Mouse (Mus musculus) layer of hippocampus, adult 8-10 months (tissue): ENCODE measurements around the gene Rps2. TPM values are rescaled to one million over a fixed set of nuclear protein-coding genes. Genes with fewer than 3 reads are reported as not detected.
"Not testable (repeated sequence)": the region's sequence is repeated elsewhere in the genome, so short reads cannot be mapped to it uniquely, and the experiment has no call there.

Source experiments
- DNase-seq, 2 experiments: peaks; one replicate each; pipeline ENCODE4 v3.0.0; 2022; ENCODE audit warnings: low spot score in 2 of 2
- total RNA-seq, 4 experiments: library from RNA; stranded (reverse); gene quantifications; 2 replicates each; pipeline ENCODE4 v1.2.4; 2022

Rps2 gene
- 100 to 1,000 TPM; 282 to 365 (median 323) TPM for total RNA-seq

DNA sequence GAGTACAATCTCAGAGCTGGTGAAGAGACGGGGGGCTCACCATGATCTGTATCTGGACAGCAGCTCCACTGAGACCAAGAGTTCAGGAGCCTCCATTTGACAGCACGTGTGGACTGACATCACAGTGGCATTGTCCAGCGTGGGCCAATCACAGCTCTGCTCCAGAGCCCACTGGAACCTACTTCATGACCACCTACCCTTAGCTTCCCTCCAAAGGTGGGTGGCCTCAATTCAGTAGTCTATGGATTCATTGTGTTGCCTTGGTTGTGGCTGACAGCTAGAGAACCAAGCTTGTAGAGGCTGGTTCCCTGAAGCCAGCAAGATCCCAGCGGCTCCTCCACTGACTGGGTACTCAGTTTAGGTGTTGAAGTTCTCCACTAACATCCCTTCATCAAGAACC is at the start of gene Rps2, which contains the start of gene Rnf151:
Rps2 (plus strand) TSS at position 174 of the 400 bp plus-strand sequence.
Rnf151 (minus strand) TSS at position 121 of the 400 bp plus-strand sequence.
- DNase-seq, result peak in 1 of 2 experiments; percentile 9

DNA sequence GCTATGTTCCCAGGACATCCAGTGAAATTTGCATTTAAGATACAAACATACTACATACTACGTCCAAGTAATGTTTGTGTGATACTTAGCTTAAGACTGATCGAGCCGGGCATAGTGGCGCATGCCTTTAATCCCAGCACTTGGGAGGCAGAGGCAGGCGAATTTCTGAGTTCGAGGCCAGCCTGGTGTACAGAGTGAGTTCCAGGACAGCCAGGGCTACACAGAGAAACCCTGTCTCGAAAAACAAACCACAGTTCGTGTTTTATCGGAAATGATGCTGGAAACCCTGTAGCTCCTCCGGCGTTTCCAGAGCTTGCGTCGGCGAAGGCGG is 48.7 kb upstream of the Rps2 start:
- DNase-seq, result not testable (repeated sequence)

DNA sequence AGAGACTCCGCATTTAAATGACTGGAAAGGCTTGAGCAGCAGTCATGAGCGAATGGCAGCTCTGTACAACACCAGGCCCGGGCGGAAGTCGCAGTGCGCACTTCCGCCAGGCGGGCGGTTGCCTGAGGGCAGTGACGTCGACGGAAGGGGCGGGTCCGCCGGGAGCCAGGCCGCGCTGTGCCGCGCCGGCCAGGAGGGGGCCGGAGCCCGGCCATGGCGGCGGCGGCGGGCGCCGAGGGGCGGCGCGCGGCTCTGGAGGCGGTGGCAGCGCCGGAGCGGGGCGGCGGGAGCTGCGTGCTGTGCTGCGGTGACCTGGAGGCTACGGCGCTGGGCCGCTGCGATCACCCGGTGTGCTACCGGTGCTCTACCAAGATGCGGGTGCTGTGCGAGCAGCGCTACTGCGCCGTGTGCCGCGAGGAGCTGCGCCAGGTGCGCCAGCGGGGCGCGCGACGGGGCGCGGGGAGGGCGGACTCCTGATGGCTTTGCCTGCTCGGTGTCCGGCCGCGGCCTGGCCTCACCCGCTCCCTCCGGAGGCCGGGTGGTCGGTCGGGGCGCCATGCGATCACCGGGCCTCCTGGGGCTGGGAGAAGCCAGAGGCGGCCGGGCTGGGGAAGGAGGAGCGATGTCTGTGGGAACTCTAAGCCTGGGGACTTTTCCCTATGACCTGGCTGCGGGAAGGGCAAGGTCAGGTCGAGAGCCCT is 48.2 kb upstream of the Rps2 start, which contains the start of gene Zfp598:
Zfp598 (plus strand) TSS at position 143 of the 701 bp plus-strand sequence.
- DNase-seq, result peak; percentile 84 to 92

DNA sequence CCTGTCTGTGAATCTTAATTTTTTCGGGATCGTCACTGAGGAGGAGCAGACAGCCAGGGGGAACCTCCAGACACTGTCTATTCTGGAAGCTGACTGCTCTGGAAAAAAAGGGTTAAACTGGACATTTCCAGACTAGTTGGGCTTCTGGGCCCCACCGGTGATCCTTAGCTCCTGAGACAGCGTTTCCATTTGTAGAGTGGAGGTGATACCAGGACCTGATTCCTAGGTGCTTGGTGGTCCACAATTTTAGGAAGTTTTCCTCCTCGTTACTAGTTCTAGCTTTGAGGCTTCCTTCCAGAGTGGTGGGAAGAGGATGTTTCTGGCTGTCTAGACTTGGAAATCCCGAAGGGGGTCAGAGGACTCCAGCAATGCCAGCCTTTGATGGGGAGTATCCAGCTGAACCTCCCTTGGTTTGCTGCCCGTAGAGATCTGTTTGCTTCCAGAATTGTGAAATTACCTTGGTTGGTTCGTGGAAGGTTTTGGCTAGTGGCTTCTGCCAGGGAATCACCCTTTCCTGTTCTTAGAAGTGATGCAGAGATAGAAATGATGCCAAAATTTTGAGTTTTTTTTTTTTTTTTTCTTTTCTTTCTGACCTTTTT is 47.6 kb upstream of the Rps2 start:
- no peak for DNase-seq

DNA sequence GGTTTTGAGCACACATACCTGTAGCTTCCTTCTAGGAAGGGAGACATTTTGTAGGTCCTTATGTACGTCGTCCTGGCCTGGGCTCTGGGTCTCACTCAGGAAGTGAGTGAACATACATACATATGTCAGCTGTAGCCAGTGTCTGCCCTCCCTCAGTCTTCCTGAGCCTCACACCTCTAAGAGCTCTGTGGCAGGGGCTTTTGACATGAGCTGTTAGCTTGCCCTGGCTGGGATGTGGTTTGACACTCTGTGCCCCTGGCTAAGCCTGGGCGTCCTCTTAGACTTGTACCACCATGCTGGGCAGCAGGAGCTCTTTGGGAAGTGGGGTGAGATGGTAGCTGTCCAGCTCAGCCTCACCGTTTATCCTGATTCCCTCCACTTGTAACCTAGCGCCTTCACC is 46.6 kb upstream of the Rps2 start:
- no peak for DNase-seq

DNA sequence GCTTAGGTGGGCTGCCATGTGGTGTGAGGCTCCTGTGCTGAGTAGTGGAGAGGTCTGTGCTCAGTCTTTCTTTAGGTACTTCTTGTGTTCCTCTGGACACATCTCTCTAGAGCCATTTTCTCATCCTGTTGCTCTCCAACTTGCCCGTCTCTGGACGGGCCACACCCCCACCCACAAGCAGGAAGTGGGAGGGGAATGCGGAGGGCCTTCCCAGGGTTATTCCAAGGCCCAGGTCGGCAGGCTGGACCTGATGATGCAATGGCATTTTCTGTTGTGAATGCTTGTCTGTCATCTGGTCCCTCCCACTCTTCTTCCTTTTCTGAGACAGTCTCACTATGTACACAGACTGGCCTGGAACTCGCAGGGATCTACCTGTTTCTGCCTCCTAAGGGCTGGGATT is 45.8 kb upstream of the Rps2 start:
- no peak for DNase-seq

DNA sequence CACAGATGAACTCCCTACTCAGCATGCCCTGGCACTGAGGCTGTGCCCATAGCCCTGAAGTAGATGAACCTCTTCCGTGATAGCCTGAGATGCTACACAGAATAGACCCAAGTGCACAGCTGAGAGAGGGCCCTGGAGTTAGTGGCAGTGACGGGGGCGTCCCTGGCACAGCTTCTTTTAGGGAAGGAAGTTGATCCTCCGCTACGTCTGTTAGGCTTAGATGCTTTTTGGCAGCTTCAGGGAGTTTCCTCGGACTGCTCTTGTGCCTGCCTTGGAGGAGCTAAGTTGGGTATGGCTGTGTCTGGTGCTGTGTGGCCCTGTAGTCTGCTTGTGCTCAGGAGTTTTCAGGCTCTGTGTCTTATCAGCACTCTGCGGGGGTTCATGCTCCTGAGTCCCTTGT is 43.6 kb upstream of the Rps2 start:
- peak in 1 of 2 experiments; percentile 58 for DNase-seq

DNA sequence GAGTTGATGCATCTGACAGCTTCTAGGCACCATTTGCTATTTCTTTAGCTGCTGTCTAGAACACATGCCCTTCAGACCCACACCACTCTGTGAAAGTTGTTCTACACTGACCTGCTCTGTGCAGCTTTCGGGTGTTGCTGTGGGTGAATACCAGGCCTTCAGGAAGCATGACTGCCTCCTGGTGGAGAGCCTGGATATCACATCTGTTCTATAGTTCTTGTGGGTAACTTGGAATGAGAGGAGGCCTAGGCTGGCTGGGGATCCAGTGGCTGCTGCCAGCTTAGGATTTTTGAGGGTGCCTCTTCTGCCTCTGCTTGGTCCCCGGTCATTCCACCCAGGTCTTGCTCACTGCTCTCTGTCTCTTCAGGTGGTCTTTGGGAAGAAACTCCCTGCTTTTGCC is 41.7 kb upstream of the Rps2 start:
- DNase-seq, result peak in 1 of 2 experiments; percentile 72

DNA sequence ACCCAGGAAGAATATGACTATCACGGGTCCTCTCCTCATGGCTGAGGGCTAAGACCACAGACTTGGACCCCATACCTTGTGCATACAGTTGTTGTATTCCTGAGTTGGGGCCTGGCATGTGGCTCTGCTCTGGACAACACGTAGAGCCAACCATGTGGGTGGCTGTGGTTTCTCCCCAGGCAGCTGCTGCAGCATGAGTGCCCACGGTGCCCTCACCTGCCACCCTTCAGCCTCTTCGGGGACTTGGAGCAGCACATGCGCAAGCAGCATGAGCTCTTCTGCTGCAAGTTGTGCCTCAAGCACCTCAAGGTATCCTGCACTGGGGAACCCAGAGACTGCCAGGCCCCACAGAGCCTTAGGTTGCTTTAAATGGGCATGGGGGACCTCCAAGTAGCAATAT is 41.0 kb upstream of the Rps2 start:
- no peak for DNase-seq

DNA sequence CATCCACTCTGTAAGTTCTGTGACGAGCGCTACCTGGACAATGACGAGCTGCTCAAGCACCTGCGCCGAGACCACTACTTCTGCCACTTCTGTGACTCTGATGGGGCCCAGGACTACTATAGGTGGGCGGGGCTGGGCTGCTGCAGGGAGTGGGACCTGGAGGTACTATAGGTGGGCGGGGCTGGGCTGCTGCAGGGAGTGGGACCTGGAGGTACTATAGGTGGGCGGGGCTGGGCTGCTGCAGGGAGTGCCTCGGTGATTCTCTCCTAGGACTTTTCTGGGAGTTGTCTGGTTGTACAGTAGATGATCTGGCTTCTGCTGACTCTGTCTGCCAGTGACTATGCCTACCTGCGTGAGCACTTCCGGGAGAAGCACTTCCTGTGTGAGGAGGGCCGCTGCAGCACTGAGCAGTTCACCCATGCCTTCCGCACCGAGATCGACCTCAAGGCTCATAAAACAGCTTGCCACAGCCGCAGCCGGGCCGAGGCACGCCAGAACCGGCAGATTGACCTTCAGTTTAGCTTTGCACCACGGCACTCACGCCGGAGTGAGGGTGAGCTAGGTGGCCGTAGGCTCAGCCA is 40.3 kb upstream of the Rps2 start:
- no peak for DNase-seq

DNA sequence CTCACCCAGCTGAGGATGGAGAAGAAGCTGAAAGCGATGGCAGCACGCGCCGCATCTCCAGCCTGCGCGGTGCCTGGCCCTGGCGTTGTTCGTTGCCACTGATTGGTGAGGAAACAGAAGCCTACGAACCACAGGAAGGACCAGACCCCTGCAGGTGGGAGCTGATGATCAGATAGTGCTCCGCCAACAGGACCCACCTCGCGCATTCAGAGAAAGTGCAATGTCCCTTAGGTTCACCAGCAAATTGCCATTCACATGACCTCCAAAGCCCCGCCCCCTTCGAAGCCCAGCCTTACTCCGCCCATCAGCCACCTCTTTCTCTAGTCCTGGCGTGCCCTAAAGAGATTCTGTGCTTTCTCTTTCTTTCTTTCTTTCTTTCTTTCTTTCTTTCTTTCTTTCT is 31.4 kb upstream of the Rps2 start:
- no peak for DNase-seq

DNA sequence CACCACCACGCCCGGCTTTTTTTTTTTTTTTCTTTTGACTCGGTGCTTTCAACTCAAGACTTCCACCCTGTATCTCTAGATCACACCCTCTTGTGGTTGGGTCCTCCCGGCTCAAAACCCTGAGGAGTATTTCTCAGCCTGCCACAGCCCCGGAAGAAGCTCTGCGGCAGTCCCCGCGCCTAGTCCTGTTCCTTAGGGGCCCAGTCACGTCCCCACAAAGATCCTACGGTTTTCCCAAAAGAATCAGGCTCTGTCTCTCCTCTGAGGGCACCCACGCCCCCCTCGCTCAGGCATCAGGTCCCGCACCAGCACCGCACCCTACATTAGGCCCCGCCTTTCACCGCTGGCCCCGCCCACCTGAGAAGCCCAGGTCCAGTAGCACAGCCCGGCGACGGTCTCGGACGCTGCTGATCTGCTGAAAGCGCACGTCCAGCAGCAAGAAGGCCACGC is 30.7 kb upstream of the Rps2 start:
- DNase-seq, result no peak

DNA sequence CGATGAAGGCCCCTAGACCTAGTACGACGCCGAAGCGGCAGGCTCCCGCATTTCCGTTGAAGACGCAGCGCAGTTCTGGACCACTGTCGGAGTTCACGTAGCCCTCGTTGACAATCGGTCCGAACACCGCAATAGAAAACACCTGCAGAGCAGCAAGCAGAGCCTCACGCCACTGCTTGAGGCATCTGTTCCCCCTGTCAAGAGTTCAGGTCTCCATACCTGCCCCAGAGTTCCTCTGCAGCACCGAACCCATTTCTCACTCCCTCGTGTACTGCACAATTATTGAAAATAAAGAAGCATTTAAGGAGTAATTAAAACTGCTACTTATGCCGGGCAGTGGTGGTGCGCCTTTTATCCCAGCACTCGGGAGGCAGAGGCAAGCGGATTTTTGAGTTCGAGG is 30.3 kb upstream of the Rps2 start:
- DNase-seq, result no peak

DNA sequence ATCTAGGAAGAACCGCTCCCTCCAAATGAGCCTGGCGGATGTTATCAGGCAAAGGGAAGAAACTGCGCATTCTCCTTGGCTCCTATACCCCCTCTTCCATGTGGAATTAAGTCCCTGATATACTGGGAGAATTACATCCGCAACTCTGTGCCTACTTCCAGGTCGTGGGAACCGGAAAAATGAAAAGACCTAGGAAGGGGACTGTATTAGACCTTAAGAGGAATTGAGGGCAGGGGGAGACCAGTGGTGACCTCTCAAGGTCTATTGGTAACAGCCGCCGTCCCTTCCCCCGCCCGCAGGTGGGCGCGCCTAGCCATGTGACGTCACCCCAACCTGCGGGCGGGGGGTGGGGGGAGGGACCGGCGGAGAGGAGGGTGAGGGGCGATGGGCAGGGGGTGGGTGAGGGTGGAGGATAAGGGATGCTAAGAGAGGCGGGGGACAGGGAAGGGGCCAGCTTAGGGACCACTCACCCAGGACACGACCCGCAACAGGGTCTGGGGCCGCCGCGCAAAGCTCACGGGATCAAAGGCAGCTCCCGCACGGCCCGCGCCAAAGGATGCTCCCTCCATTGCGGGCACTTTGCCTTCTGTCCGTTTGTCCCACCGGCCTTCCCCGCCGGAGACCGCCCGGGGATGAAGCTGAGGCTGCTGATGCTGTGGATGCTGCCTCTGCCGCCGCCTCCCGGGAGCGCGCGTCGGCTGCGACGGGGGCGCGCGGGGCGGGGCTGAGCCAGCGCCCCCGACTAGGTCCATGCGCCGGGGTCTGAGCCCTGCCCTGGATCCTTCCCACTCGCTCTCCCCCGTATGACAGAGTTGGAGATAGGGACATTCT is 28.4 kb upstream of the Rps2 start, which contains the start of gene Syngr3:
Syngr3 (minus strand) TSS at position 705 of the 831 bp plus-strand sequence.
- DNase-seq, result peak in 1 of 2 experiments; percentile 42

DNA sequence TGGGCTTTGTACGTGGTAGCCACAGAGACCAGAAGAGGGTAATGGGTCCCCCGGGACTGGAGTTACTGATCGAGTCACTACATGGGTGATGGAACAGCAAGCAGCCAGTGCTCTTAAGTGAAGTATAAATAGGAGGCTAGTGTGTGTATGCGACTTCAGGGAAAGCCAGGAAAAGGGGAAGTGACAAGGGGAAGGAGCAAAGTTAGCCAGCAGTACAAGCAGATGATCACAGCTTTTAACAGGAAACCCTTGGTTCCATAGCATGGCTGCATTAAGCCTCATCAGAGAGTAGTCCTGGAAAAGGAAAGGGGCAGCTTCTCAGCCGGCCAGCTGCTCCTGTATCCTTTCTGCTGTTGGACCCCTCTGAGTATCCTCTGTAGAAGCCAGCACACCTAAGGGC is 25.5 kb upstream of the Rps2 start:
- DNase-seq, result no peak

DNA sequence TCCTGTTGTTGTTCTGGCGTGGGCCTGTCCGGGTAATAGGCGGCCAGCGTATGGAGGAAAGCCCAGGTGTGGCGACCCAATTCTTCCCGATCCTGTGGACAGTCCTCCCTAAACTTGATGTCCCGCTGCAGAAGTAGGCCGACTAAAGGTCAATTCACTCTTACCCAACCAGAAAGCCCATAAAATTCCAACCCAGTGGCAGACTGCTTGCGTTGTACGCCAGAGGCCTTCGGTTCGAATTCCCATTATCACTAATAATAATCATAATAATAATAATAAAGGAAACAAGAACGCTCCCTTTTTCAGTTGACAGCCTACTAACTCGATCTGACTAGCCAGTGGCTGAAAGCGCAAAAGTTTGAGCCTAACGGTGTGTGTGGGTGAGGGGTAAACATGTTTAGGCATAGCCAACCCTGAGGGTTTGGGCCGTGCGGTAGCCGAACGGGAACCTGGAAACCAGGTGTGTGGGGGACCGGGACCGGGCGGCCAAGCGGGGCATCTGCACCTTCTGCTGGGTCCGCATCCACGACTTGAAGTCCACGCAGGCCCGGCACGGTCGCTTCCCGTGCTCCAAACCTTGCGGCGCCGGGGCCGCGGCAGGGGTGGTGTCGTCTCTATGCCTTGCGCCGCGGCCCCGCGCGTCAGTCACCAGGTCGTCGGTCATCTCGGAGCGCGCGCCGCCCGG is 22.4 kb upstream of the Rps2 start:
- DNase-seq, result no peak

DNA sequence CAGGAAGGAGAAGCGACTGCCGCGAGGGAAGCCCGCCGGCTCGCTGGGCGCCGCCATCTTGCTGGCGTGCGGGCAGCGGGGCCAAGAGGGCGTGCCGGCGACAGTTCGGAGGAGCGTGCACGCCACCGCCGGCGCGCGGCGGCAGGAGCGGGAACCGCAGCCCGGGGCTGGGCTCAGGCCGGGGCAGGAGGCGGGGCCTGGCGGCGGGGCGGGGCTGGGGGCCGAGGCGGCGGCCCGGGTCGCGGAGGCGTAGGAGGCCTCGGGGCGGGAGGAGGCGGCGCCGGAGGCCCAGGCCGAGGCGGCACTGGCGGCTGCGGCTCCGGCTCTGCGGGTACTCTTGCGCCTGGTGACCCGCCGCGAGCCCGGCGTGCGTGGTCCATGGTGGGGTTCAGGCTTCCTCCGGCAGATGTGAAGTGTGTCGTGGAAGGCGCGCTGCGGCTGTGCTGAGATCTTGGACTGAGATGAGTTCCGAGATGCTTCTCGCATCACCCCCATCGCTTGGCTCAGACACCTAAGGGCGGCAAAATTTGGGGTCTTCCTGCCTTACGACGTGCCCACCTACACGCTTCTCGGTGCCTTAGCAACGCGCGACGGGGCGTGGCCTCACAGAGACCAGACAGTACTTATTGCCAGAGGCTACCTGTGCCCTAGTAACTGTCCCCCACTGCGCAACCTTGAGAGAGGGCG is 21.8 kb upstream of the Rps2 start, which contains the start of the genes Gfer and Noxo1:
Gfer (minus strand) TSS at position 146 of the 687 bp plus-strand sequence.
Noxo1 (plus strand) TSS at position 224 of the 687 bp plus-strand sequence.
- DNase-seq, result peak; percentile 62 to 69

DNA sequence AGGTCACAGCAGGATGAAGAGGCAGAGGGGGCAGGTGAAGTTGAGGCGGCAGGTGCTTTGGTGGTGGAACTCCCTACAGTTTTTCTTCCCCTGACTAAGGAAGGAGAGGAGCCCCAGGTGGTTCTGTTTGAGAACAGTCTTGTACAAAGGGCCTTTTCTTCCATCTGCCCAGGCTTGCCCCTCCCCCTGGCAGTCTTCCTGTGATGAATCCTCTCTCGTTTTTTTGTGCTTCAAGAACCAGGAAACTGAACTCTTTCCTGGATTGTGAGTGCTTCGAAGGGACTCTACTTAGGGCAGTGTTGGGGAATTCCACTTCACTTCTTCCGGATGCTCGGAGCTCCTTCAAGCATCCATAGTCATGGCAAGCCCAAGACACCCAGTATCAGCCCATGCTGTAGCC is 19.9 kb upstream of the Rps2 start:
- DNase-seq, result no peak

DNA sequence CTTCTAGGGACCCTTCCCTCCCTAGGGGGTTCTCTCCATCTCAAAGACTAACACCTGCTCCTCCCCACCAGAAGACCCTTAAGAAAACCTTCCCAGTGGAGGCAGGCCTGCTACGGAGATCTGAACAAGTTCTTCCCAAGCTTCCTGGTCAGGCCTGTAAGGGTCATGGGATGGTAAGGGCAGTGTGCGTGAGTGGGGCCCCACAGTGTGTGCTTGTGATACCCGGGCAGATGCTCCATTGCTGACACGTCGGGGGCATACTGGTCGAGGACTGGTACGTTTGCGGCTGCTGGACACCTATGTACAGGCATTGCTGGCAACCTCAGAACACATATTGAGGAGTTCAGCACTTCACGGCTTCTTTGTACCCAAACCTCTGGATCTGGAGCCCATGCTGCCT is 19.2 kb upstream of the Rps2 start:
- no peak for DNase-seq

DNA sequence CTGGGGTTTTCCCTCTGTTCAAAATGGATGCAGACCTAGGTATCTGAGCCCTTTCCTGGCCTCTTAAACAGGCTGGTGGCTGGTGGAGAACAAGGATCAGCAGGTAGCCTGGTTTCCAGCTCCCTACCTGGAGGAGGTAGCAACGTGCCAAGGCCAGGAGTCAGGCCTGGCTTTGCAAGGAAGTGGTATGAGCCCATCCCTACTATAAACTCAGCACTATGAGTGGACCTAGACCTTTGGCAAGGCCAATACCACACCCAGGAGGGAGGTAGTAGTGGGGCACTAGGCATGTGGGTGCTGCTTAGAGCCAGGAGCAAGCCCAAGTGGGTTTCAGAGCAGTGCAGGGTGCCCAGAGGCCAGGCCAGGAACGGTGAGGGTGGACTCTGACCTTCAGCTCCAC is 18.4 kb upstream of the Rps2 start:
- no peak for DNase-seq
